Mouse (Mus musculus): Measurements from ENCODE around the gene Med31. TPM values are rescaled to one million over a fixed set of nuclear protein-coding genes. Genes with fewer than 3 reads are reported as not detected.
"Not testable (repeated sequence)": the region's sequence is repeated elsewhere in the genome, so short reads cannot be mapped to it uniquely, and the experiment has no call there.

Gene Med31
- polyA plus RNA-seq, 1 experiment from 2014 or later: 54.7 TPM

- ATAC-seq (ENCODE audit: low FRiP score, low read depth): no peak
- Histone ChIP-seq H3K4me1 (no peaks in the 10 kb centered on the region), H3K27ac (no peak overlapping the region), H3K9me3 (no peaks in the 10 kb centered on the region), H3K9ac (no peak overlapping the region), H3K4me2 (replicated peaks) (no peak overlapping the region), H3K36me3 (peaks cover 49% of the 10 kb centered on the region), H3K27me3 (replicated peaks) (no peaks in the 10 kb centered on the region), H3K4me3 (no peak overlapping the region)
- 65% methylated on average over 1 of the region's 1 CpGs for WGBS
Observed at GRCm38 (mm10) chr11:72190857-72191256, 24.5 kb downstream of the Med31 start.

- peaks cover 46% of the 10 kb centered on the region for H3K36me3 ChIP-seq
- no peak overlapping the region for H3K4me2 ChIP-seq (replicated peaks)
- H3K27ac ChIP-seq: no peak overlapping the region
- H3K27me3 ChIP-seq (replicated peaks): no peaks in the 10 kb centered on the region
- ATAC-seq (ENCODE audit: low FRiP score, low read depth): no peak
- H3K4me3 ChIP-seq: no peak overlapping the region
- no peaks in the 10 kb centered on the region for H3K4me1 ChIP-seq
- H3K9ac ChIP-seq: no peak overlapping the region
- H3K9me3 ChIP-seq: no peaks in the 10 kb centered on the region
- WGBS: 90% methylated on average over 4 of the region's 4 CpGs
Observed at GRCm38 (mm10) chr11:72184252-72184651, 31.1 kb downstream of the Med31 start.

DNA sequence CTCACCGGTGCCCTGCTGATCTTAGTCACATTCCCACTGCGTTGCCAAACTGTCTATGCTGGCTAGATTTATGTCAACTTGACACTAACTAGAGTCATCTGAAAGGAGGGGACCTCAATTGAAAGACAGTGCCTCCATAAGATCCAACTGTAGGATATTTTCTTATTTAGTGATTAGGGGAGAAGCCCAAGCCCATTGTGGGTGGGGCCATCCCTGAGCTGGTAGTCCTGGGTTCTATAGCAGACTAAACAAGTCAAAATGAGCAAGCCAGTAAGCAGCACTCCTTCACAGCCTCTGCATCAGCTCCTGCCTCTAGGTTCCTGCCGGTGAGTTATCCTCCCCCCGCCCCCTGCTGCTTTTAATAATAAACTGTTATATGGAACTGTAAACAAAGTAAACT, 34.3 kb downstream of the Med31 start:
- H3K4me3 ChIP-seq: no peak overlapping the region
- WGBS: 88% methylated on average over 4 of the region's 4 CpGs
- no peaks in the 10 kb centered on the region for H3K27me3 ChIP-seq (replicated peaks)
- peaks cover 46% of the 10 kb centered on the region for H3K36me3 ChIP-seq
- H3K9ac ChIP-seq: no peak overlapping the region
- H3K27ac ChIP-seq: no peak overlapping the region
- peaks cover 8% of the 10 kb centered on the region; the same call in 1 of the 2 replicates for H3K4me1 ChIP-seq
- H3K9me3 ChIP-seq: no peaks in the 10 kb centered on the region
- ATAC-seq (ENCODE audit: low FRiP score, low read depth): no peak
- no peak overlapping the region for H3K4me2 ChIP-seq (replicated peaks)

DNA sequence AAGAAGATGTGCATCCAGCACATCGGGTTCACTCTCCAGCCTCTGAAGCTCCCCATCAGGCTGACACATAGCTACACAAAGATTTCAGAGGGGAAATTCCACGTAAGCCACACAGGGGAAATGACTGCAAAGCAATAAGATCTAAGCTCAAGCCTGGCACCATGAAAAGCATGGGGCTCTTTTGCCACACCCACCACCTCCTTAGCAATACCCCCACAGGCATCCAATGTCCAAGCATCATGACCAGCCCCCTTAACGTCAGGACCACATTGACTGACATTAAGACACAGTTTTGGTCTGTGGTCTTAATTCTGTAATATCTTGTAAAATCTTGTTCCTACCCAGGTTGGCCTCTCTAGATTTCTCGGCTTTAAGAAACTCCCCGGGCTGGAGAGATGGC, 34.8 kb downstream of the Med31 start:
- Histone ChIP-seq H3K4me2 (replicated peaks) (no peak overlapping the region), H3K9me3 (no peaks in the 10 kb centered on the region), H3K27ac (no peak overlapping the region), H3K36me3 (peaks cover 52% of the 10 kb centered on the region), H3K27me3 (replicated peaks) (no peaks in the 10 kb centered on the region), H3K4me1 (peaks cover 8% of the 10 kb centered on the region; the same call in 1 of the 2 replicates), H3K4me3 (no peak overlapping the region), H3K9ac (no peak overlapping the region)
- WGBS: 88% methylated on average over 5 of the region's 5 CpGs
- ATAC-seq (ENCODE audit: low FRiP score, low read depth): no peak

DNA sequence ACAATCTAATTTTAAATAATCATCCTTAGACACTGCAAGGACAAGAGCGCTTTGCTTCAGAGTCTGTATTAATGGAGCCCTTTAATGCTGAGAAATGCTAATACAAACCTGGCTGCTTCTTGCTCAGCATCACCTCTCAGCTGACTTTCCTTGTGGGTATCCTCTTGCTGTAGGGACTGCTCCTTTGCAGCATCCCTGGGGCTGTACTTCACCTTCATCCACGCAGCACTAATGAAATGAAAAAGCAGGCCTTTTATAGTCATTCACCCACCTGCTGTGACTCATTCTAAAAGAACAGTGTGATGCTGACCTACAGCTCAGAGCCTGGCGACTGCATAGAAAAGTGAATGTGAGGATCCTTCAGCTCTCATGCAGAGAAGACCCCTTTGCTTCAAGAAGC, 38.8 kb downstream of the Med31 start:
- H3K9ac ChIP-seq: no peak overlapping the region
- no peaks in the 10 kb centered on the region for H3K27me3 ChIP-seq (replicated peaks)
- peaks cover 58% of the 10 kb centered on the region for H3K36me3 ChIP-seq
- H3K9me3 ChIP-seq: no peaks in the 10 kb centered on the region
- H3K27ac ChIP-seq: no peak overlapping the region
- no peak overlapping the region for H3K4me2 ChIP-seq (replicated peaks)
- 25% methylated on average over 3 of the region's 3 CpGs for WGBS
- H3K4me3 ChIP-seq: no peak overlapping the region
- ATAC-seq (ENCODE audit: low FRiP score, low read depth): no peak
- H3K4me1 ChIP-seq: peaks cover 8% of the 10 kb centered on the region; the same call in 1 of the 2 replicates

GRCm38 (mm10) chr11:72175966-72176365, 39.4 kb downstream of the Med31 start:
- Histone ChIP-seq H3K9ac (no peak overlapping the region), H3K36me3 (peaks cover 54% of the 10 kb centered on the region), H3K4me2 (replicated peaks) (no peak overlapping the region), H3K27ac (no peak overlapping the region), H3K9me3 (no peaks in the 10 kb centered on the region), H3K27me3 (replicated peaks) (no peaks in the 10 kb centered on the region), H3K4me1 (peaks cover 8% of the 10 kb centered on the region; the same call in 1 of the 2 replicates), H3K4me3 (no peak overlapping the region)
- ATAC-seq (ENCODE audit: low FRiP score, low read depth): no peak
- 60% methylated on average over 5 of the region's 5 CpGs for WGBS

DNA sequence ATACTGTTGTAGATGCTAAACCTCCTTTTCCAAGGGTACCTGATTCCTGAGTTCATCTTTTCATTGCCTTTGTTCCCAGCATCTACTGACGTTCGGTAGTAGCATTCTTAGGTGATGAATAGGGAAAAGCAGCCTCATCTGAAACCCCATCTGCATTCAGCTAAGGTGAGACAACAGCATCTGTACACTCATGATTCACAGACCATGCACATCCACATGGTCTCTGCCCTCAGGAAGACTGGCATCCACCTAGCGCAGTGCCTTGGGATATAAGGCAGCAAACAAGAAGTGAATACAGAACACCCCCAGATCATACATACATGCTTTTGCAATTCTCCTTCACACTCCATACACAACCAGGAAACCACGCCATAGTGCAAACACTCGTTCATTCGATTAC, 40.7 kb downstream of the Med31 start:
- no peaks in the 10 kb centered on the region for H3K27me3 ChIP-seq (replicated peaks)

GRCm38 (mm10) chr11:72173506-72173905, 41.9 kb downstream of the Med31 start:
- H3K27ac ChIP-seq: no peak overlapping the region
- no peaks in the 10 kb centered on the region for H3K27me3 ChIP-seq (replicated peaks)
- no peak for ATAC-seq (ENCODE audit: low FRiP score, low read depth)
- peaks cover 8% of the 10 kb centered on the region; the same call in 1 of the 2 replicates for H3K4me1 ChIP-seq
- 88% methylated on average over 5 of the region's 5 CpGs for WGBS
- H3K9ac ChIP-seq: no peak overlapping the region
- H3K36me3 ChIP-seq: peaks cover 64% of the 10 kb centered on the region
- no peaks in the 10 kb centered on the region for H3K9me3 ChIP-seq
- H3K4me3 ChIP-seq: no peak overlapping the region
- H3K4me2 ChIP-seq (replicated peaks): no peak overlapping the region

More for the DNA sequence above, 40.7 kb downstream of the Med31 start:
- no peak for ATAC-seq (ENCODE audit: low FRiP score, low read depth)
- no peak overlapping the region for H3K27ac ChIP-seq
- WGBS: 94% methylated on average over 6 of the region's 6 CpGs
- H3K9ac ChIP-seq: no peak overlapping the region
- peaks cover 65% of the 10 kb centered on the region for H3K36me3 ChIP-seq
- H3K9me3 ChIP-seq: no peaks in the 10 kb centered on the region
- H3K4me2 ChIP-seq (replicated peaks): no peak overlapping the region
- H3K4me1 ChIP-seq: peaks cover 8% of the 10 kb centered on the region; the same call in 1 of the 2 replicates
- H3K4me3 ChIP-seq: no peak overlapping the region

- not testable (repeated sequence) for H3K9me3 ChIP-seq; H3K4me3 ChIP-seq; H3K4me2 ChIP-seq (replicated peaks); H3K9ac ChIP-seq; H3K27ac ChIP-seq; H3K27me3 ChIP-seq (replicated peaks); ATAC-seq (ENCODE audit: low FRiP score, low read depth); H3K4me1 ChIP-seq
- peaks cover 58% of the 10 kb centered on the region for H3K36me3 ChIP-seq
- WGBS: 35% methylated on average over 4 of the region's 4 CpGs
Observed at GRCm38 (mm10) chr11:72171906-72172305, 43.5 kb downstream of the Med31 start.

- no peak overlapping the region for H3K4me2 ChIP-seq (replicated peaks)
- H3K9ac ChIP-seq: no peak overlapping the region
- ATAC-seq (ENCODE audit: low FRiP score, low read depth): no peak
- 84% methylated on average over 4 of the region's 4 CpGs for WGBS
- no peaks in the 10 kb centered on the region for H3K4me1 ChIP-seq
- no peaks in the 10 kb centered on the region for H3K9me3 ChIP-seq
- no peaks in the 10 kb centered on the region for H3K27me3 ChIP-seq (replicated peaks)
- peaks cover 62% of the 10 kb centered on the region for H3K36me3 ChIP-seq
- H3K27ac ChIP-seq: no peak overlapping the region
- H3K4me3 ChIP-seq: no peak overlapping the region
Observed at GRCm38 (mm10) chr11:72169871-72170270, 45.5 kb downstream of the Med31 start.

- H3K4me2 ChIP-seq (replicated peaks): no peak overlapping the region
- H3K27ac ChIP-seq: no peak overlapping the region
- no peaks in the 10 kb centered on the region for H3K4me1 ChIP-seq
- no peaks in the 10 kb centered on the region for H3K27me3 ChIP-seq (replicated peaks)
- no peak overlapping the region for H3K4me3 ChIP-seq
- no peaks in the 10 kb centered on the region for H3K9me3 ChIP-seq
- peaks cover 64% of the 10 kb centered on the region for H3K36me3 ChIP-seq
- no peak overlapping the region for H3K9ac ChIP-seq
- no peak for ATAC-seq (ENCODE audit: low FRiP score, low read depth)
- 93% methylated on average over 2 of the region's 2 CpGs for WGBS
Observed at GRCm38 (mm10) chr11:72163198-72163597, 52.2 kb downstream of the Med31 start.

All from neural tube, embryonic 12.5 days (tissue).